Mouse (Mus musculus): ENCODE data around the gene Rbms3. TPM values are rescaled to one million over a fixed set of nuclear protein-coding genes. Genes with fewer than 3 reads are reported as not detected.
A peak's percentile ranks its signal among the peaks of the same experiment; 100 is the strongest.

Gene Rbms3
- polyA plus RNA-seq, 1 experiment from 2014 or later, result 86.1 TPM

DNA sequence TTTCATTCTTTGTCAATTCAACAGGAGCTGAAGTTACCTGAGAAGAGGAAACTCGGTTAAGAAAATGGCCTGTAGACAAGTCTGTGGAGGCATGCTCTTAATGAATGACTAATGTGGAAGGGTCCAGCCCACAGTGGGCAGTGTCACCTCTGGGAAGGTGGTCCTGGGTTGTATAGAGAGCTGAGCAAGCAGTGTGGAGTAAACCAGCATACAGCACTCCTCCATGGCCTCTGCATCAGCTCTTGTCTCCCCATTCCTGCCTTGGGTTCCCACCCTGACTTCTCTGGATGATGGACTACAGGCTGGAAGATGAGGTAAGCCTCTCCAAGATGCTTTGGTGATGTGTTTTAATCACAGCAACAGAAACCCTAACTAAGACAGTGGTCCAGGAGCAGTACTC is 597.0 kb downstream of the Rbms3 start:
- no peak overlapping the region for H3K4me3 ChIP-seq (ENCODE audit: low read depth, low read length)
- no peak overlapping the region for H3K4me2 ChIP-seq (ENCODE audit: low read depth, low read length)
- ATAC-seq (ENCODE audit: low read depth), result no peak

DNA sequence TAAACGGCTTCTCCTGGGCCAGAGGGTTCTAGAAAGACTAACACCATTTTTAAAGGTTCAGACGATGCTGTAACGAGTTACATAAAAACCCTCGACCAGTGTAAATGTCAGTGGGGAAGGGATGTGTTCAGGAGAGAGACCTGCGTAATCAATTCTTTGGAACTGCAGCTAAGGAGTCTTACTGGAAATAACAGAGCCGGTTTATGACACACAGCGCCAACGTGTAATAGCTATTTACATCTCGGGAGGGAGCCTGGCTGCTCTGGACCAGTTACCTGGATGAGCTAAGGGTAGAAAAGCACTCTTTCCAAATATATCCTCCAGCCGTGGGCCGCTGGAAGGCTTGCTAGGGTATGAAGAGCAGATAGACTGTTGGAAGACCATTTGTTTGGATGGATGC is 598.5 kb downstream of the Rbms3 start:
- no peak for DNase-seq (ENCODE audit: low spot score)
- peaks cover 8% of the 10 kb centered on the region; the same call in 1 of the 2 replicates for H3K4me1 ChIP-seq (ENCODE audit: control insufficient read depth, insufficient read depth, low read length)
- no peaks in the 10 kb centered on the region for H3K9me3 ChIP-seq (ENCODE audit: control insufficient read depth, low read length)
- H3K27me3 ChIP-seq (replicated peaks; ENCODE audit: control insufficient read depth, insufficient read depth, low read length), result no peaks in the 10 kb centered on the region
- H3K9ac ChIP-seq (ENCODE audit: low read depth, low read length), result no peak overlapping the region; the same call in 1 of the 2 replicates
- H3K27ac ChIP-seq (replicated peaks; ENCODE audit: low read depth, low read length), result peak overlapping the region; percentile 57
- no peak overlapping the region for H3K4me2 ChIP-seq (ENCODE audit: low read depth, low read length)
- H3K36me3 ChIP-seq (ENCODE audit: control insufficient read depth, insufficient read depth, low read length), result no peaks in the 10 kb centered on the region
- WGBS, result 55% methylated on average over 11 of the region's 11 CpGs
- H3K4me3 ChIP-seq (ENCODE audit: low read depth, low read length), result no peak overlapping the region
- ATAC-seq (ENCODE audit: low read depth), result no peak

More for the DNA sequence above, 597.0 kb downstream of the Rbms3 start:
- Histone ChIP-seq H3K9ac (ENCODE audit: low read depth, low read length) (no peak overlapping the region), H3K36me3 (ENCODE audit: control insufficient read depth, insufficient read depth, low read length) (no peaks in the 10 kb centered on the region), H3K4me1 (ENCODE audit: control insufficient read depth, insufficient read depth, low read length) (peaks cover 8% of the 10 kb centered on the region; the same call in 1 of the 2 replicates), H3K9me3 (ENCODE audit: control insufficient read depth, low read length) (no peaks in the 10 kb centered on the region), H3K27ac (replicated peaks; ENCODE audit: low read depth, low read length) (no peak overlapping the region), H3K27me3 (replicated peaks; ENCODE audit: control insufficient read depth, insufficient read depth, low read length) (no peaks in the 10 kb centered on the region)
- 85% methylated on average over 1 of the region's 1 CpGs for WGBS
- DNase-seq (ENCODE audit: low spot score), result no peak

DNA sequence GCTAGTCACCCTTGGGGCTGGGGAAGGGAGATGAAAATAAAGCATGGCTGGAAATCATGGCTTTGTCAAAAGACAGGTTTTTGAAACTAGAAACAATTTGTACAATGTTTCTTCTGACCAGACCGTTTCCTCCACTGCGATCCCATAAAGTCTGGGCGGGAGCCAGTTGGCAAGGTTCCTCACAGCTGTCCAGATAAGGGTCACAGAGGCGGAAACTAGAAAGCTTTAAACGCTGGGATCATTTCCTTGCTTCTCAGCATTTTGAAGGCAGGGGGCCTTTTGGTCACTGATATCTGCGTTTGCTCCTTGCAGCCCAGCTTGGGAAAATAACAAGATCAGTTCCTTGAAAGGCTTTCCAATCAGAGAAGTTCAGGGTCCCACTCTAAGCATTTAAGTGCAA is 598.9 kb downstream of the Rbms3 start:
- Histone ChIP-seq H3K27ac (replicated peaks; ENCODE audit: low read depth, low read length) (peak overlapping the region; percentile 59), H3K36me3 (ENCODE audit: control insufficient read depth, insufficient read depth, low read length) (no peaks in the 10 kb centered on the region), H3K27me3 (replicated peaks; ENCODE audit: control insufficient read depth, insufficient read depth, low read length) (no peaks in the 10 kb centered on the region), H3K4me3 (ENCODE audit: low read depth, low read length) (no peak overlapping the region), H3K9me3 (ENCODE audit: control insufficient read depth, low read length) (no peaks in the 10 kb centered on the region), H3K9ac (ENCODE audit: low read depth, low read length) (no peak overlapping the region), H3K4me2 (ENCODE audit: low read depth, low read length) (no peak overlapping the region), H3K4me1 (ENCODE audit: control insufficient read depth, insufficient read depth, low read length) (peaks cover 8% of the 10 kb centered on the region; the same call in 1 of the 2 replicates)
- DNase-seq (ENCODE audit: low spot score), result peak; percentile 90
- peak; percentile 67; the same call in 1 of the 2 replicates for ATAC-seq (ENCODE audit: low read depth)
- WGBS, result 14% methylated on average over 6 of the region's 6 CpGs

DNA sequence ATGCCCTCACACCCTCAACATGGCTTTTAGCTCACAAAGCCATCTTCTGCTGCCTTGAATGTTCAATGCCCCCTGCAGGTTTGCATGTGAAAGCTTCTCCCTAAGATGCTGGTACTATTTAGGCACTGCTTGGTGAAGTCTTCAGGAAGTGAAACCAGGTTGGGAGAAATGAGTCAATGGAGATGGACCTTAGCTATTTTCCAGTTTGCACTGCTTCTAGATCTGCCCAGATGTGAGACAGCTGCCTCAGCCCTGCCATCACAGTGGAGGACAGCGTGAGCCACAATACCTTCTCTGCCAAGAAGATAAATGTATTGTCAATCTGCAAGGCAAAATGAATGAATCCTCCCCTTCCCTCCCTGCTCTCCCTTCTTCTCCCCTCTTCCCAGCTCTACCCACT is 599.8 kb downstream of the Rbms3 start:
- no peak overlapping the region for H3K9ac ChIP-seq (ENCODE audit: low read depth, low read length)
- DNase-seq (ENCODE audit: low spot score) (no peak), ATAC-seq (ENCODE audit: low read depth) (no peak)
- H3K4me1 ChIP-seq (ENCODE audit: control insufficient read depth, insufficient read depth, low read length), result peaks cover 8% of the 10 kb centered on the region; the same call in 1 of the 2 replicates
- H3K9me3 ChIP-seq (ENCODE audit: control insufficient read depth, low read length), result no peaks in the 10 kb centered on the region
- 64% methylated on average over 1 of the region's 1 CpGs for WGBS
- H3K27ac ChIP-seq (replicated peaks; ENCODE audit: low read depth, low read length), result peak overlapping the region; percentile 59; the same call in 1 of the 2 replicates
- no peaks in the 10 kb centered on the region for H3K27me3 ChIP-seq (replicated peaks; ENCODE audit: control insufficient read depth, insufficient read depth, low read length)
- no peaks in the 10 kb centered on the region for H3K36me3 ChIP-seq (ENCODE audit: control insufficient read depth, insufficient read depth, low read length)
- H3K4me3 ChIP-seq (ENCODE audit: low read depth, low read length), result no peak overlapping the region
- no peak overlapping the region for H3K4me2 ChIP-seq (ENCODE audit: low read depth, low read length)

DNA sequence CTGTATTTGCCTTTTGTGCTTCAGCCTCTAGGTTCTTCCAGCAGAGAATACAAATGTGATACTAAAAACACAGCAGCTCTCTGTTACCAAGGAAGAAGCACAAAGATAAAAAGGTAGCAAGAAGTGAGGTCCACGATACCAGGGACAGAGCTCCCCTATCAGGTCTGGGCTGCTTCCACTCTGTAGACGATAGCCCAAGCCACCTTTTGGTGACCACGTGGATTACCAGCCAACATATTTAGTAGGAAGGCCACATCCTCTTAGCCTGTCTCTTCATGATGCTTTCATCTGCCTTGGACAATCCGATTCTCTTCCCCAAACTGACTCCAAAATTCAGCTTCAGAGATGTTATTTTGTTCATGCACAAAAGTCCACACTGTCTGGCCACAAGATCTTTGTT is 601.1 kb downstream of the Rbms3 start:
- 89% methylated on average over 4 of the region's 4 CpGs for WGBS
- ATAC-seq (ENCODE audit: low read depth), result no peak
- no peak for DNase-seq (ENCODE audit: low spot score)
- no peak overlapping the region for H3K4me2 ChIP-seq (ENCODE audit: low read depth, low read length)
- H3K27ac ChIP-seq (replicated peaks; ENCODE audit: low read depth, low read length), result no peak overlapping the region
- no peaks in the 10 kb centered on the region for H3K36me3 ChIP-seq (ENCODE audit: control insufficient read depth, insufficient read depth, low read length)
- peaks cover 8% of the 10 kb centered on the region; the same call in 1 of the 2 replicates for H3K4me1 ChIP-seq (ENCODE audit: control insufficient read depth, insufficient read depth, low read length)
- no peak overlapping the region for H3K4me3 ChIP-seq (ENCODE audit: low read depth, low read length)
- H3K9me3 ChIP-seq (ENCODE audit: control insufficient read depth, low read length), result no peaks in the 10 kb centered on the region
- H3K27me3 ChIP-seq (replicated peaks; ENCODE audit: control insufficient read depth, insufficient read depth, low read length), result no peaks in the 10 kb centered on the region
- H3K9ac ChIP-seq (ENCODE audit: low read depth, low read length), result no peak overlapping the region

DNA sequence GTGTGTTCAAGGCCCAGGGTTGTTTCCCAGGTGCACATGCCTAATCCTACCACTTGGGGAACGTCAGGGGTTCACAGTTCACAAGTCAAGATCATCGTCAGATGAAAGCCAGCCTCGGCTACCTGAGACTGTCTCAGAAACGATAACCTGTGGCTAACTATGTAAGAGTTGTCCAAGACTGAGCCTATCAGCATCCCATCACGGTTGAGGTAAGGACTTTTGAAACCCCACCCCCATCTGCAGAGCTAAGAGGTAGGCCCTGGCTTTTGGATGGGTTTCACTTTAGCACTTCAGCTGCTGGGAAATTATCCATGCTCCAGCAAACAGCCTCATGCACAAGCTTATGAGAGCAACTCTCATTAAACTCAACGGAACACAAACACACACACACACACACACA is 607.6 kb downstream of the Rbms3 start:
- H3K4me3 ChIP-seq (ENCODE audit: low read depth, low read length), result no peak overlapping the region
- 65% methylated on average over 6 of the region's 6 CpGs for WGBS
- H3K4me2 ChIP-seq (ENCODE audit: low read depth, low read length), result no peak overlapping the region
- peaks cover 7% of the 10 kb centered on the region; the same call in 1 of the 2 replicates for H3K4me1 ChIP-seq (ENCODE audit: control insufficient read depth, insufficient read depth, low read length)
- H3K27me3 ChIP-seq (replicated peaks; ENCODE audit: control insufficient read depth, insufficient read depth, low read length), result no peaks in the 10 kb centered on the region
- H3K27ac ChIP-seq (replicated peaks; ENCODE audit: low read depth, low read length), result no peak overlapping the region
- no peak for ATAC-seq (ENCODE audit: low read depth)
- no peak for DNase-seq (ENCODE audit: low spot score)
- H3K36me3 ChIP-seq (ENCODE audit: control insufficient read depth, insufficient read depth, low read length), result no peaks in the 10 kb centered on the region
- H3K9ac ChIP-seq (ENCODE audit: low read depth, low read length), result no peak overlapping the region
- no peaks in the 10 kb centered on the region for H3K9me3 ChIP-seq (ENCODE audit: control insufficient read depth, low read length)

DNA sequence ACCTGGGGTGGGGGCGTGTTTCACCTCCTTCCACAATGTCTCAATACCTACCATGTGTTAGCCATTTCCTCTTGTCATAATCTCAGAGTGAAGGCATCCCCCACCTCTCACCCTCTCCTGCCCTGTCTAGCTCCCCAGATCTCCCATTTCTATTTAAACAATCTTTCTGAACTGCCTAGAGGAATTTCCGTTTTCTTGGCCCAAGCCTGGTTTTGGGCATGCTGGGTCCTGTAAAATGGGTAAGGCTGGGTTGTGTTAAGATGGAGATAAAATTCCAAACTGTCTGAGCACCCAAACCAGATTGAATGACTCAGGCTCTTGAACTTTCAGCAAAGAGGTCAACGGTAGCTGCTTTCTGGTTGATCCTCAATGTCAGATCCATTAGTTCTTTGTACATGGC is 608.2 kb downstream of the Rbms3 start:
- Histone ChIP-seq H3K27ac (replicated peaks; ENCODE audit: low read depth, low read length) (no peak overlapping the region), H3K9ac (ENCODE audit: low read depth, low read length) (no peak overlapping the region), H3K36me3 (ENCODE audit: control insufficient read depth, insufficient read depth, low read length) (no peaks in the 10 kb centered on the region), H3K4me1 (ENCODE audit: control insufficient read depth, insufficient read depth, low read length) (peaks cover 7% of the 10 kb centered on the region; the same call in 1 of the 2 replicates), H3K27me3 (replicated peaks; ENCODE audit: control insufficient read depth, insufficient read depth, low read length) (no peaks in the 10 kb centered on the region), H3K9me3 (ENCODE audit: control insufficient read depth, low read length) (no peaks in the 10 kb centered on the region), H3K4me3 (ENCODE audit: low read depth, low read length) (no peak overlapping the region), H3K4me2 (ENCODE audit: low read depth, low read length) (no peak overlapping the region)
- WGBS, result 51% methylated on average over 3 of the region's 3 CpGs
- ATAC-seq (ENCODE audit: low read depth) (peak; percentile 71), DNase-seq (ENCODE audit: low spot score) (peak; percentile 40)

DNA sequence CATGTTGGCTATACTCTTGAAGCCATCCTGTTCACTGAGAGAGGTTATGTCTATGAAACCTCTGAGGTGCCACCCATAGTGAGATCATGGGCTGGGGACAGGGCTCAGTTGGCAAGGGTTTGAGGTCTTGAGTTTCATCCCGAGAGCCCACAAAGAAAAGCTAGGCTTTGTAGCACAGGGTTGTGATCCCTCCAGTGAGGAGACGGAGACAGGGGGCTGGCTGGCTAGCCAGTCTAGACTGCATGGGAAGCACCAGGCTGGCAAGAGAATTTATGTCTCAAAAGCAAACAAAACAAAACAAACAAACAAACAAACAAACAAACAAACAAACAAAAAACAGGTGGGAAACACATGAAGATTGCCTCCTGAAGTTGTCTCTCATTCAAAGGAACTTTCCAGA is 609.5 kb downstream of the Rbms3 start:
- Histone ChIP-seq H3K27ac (replicated peaks; ENCODE audit: low read depth, low read length) (no peak overlapping the region), H3K9ac (ENCODE audit: low read depth, low read length) (no peak overlapping the region), H3K4me2 (ENCODE audit: low read depth, low read length) (no peak overlapping the region), H3K4me3 (ENCODE audit: low read depth, low read length) (no peak overlapping the region), H3K9me3 (ENCODE audit: control insufficient read depth, low read length) (no peaks in the 10 kb centered on the region), H3K27me3 (replicated peaks; ENCODE audit: control insufficient read depth, insufficient read depth, low read length) (no peaks in the 10 kb centered on the region), H3K36me3 (ENCODE audit: control insufficient read depth, insufficient read depth, low read length) (no peaks in the 10 kb centered on the region), H3K4me1 (ENCODE audit: control insufficient read depth, insufficient read depth, low read length) (peaks cover 7% of the 10 kb centered on the region; the same call in 1 of the 2 replicates)
- DNase-seq (ENCODE audit: low spot score) (no peak), ATAC-seq (ENCODE audit: low read depth) (no peak)
- 91% methylated on average over 2 of the region's 2 CpGs for WGBS

DNA sequence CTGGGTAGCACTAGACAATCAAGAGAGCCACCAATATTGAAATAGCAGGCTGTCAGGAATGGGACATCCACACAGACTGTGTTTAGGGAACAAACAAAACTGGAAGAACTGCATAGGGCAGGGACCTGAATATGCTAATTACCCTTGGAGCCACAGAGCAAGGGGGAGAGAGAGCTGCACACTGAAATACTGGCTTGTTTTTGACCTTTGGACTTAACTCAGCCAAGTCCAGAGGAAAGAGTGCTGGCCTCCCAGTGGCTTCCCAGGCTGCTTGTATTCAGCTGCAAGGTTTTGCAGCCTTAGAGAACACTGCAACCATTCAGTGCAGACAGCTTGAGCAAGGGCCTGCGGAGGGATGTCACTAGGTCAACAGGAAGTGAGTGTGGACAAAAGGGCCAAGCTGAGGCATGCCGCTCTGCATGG is 611.0 kb downstream of the Rbms3 start:
- 10% methylated on average over 2 of the region's 2 CpGs for WGBS
- Histone ChIP-seq H3K4me3 (ENCODE audit: low read depth, low read length) (no peak overlapping the region), H3K9ac (ENCODE audit: low read depth, low read length) (no peak overlapping the region), H3K4me2 (ENCODE audit: low read depth, low read length) (no peak overlapping the region), H3K4me1 (ENCODE audit: control insufficient read depth, insufficient read depth, low read length) (peaks cover 7% of the 10 kb centered on the region; the same call in 1 of the 2 replicates), H3K27ac (replicated peaks; ENCODE audit: low read depth, low read length) (no peak overlapping the region), H3K9me3 (ENCODE audit: control insufficient read depth, low read length) (no peaks in the 10 kb centered on the region), H3K36me3 (ENCODE audit: control insufficient read depth, insufficient read depth, low read length) (no peaks in the 10 kb centered on the region), H3K27me3 (replicated peaks; ENCODE audit: control insufficient read depth, insufficient read depth, low read length) (no peaks in the 10 kb centered on the region)
- ATAC-seq (ENCODE audit: low read depth) (peak; percentile 37; the same call in 1 of the 2 replicates), DNase-seq (ENCODE audit: low spot score) (peak; percentile 60)
